Comparison of ENCODE assay signal across 8 mouse cellular contexts in the genomic region with DNA sequence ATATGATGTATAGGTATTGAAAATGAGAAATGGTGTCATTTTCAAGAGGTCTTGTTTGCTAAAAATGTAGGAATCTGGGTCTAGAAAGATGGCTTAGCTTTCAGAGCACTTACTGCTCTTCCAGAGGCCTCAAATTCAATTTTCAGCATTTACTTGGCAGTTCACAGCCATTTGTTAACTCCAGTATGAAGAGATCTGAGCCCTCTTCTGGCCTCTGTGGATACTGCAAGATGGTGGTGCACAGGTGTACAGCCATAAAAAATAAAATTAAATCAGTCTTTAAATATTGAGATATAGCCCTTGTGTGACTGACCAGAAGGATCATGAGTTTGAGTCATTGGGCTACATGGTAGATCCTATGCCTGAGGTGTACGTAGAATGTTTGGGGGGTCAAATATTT.
DNase-seq lines count a peak whose midpoint lies in the region; ATAC-seq and TF ChIP-seq lines count a peak whose summit lies in the region.

No protein-coding gene starts in this region.

- TF ChIP-seq POLR2A in kidney, adult 2 months (IDR thresholded peaks at IDR 0.05; ENCODE audit: low read depth, low read length): no peak
- TF ChIP-seq POLR2A in CH12.LX (IDR thresholded peaks at IDR 0.05; ENCODE audit: low read depth, low read length): no peak

- H3K4me2 ChIP-seq in kidney, embryonic 15.5 days: no peak overlapping the region
- H3K4me2 ChIP-seq in CH12.LX (ENCODE audit: insufficient read depth, low read depth, poor library complexity, severe bottlenecking): no peak overlapping the region
- H3K4me2 ChIP-seq in forebrain, embryonic 13.5 days: no peak overlapping the region
- no peak overlapping the region for H3K4me2 ChIP-seq in midbrain, embryonic 14.5 days (ENCODE audit: low read length)

- H3K36me3 ChIP-seq in kidney, adult 2 months (ENCODE audit: control insufficient read depth, insufficient read depth, low read length): no peaks in the 10 kb centered on the region
- H3K36me3 ChIP-seq in kidney, embryonic 15.5 days: no peaks in the 10 kb centered on the region
- no peaks in the 10 kb centered on the region for H3K36me3 ChIP-seq in CH12.LX (replicated peaks in 1 of 2; ENCODE audit: control insufficient read depth in 1 of 2, insufficient read depth in 1 of 2, low read length in 1 of 2)
- H3K36me3 ChIP-seq in forebrain, embryonic 13.5 days (ENCODE audit: poor library complexity, severe bottlenecking): no peaks in the 10 kb centered on the region
- no peaks in the 10 kb centered on the region for H3K36me3 ChIP-seq in midbrain, embryonic 14.5 days (ENCODE audit: control insufficient read depth, insufficient read depth, low read length)

- H3K27ac ChIP-seq in kidney, adult 2 months (ENCODE audit: insufficient read depth, low read depth, low read length): no peak overlapping the region
- H3K27ac ChIP-seq in kidney, embryonic 15.5 days: no peak overlapping the region
- no peak overlapping the region for H3K27ac ChIP-seq in CH12.LX (ENCODE audit: insufficient read depth, low read depth)
- no peak overlapping the region for H3K27ac ChIP-seq in forebrain, embryonic 13.5 days
- H3K27ac ChIP-seq in midbrain, embryonic 14.5 days (replicated peaks; ENCODE audit: low read depth, low read length): no peak overlapping the region

- peak; percentile 55 for TF ChIP-seq RAD21 in CH12.LX (IDR thresholded peaks at IDR 0.05; ENCODE audit: low read depth, low read length)

- intact Hi-C loops in gastrocnemius, postnatal 14 days (cut with DNase I; ENCODE audit: low total_unique reads): no loop called here

- ATAC-seq in kidney, embryonic 15.5 days (replicated peaks; ENCODE audit: low FRiP score): no peak
- peak; percentile 58; the same call in 1 of the 2 replicates for ATAC-seq in forebrain, embryonic 13.5 days
- ATAC-seq in midbrain, embryonic 14.5 days (ENCODE audit: low FRiP score, low TSS enrichment): no peak

- DNase-seq in kidney, adult 2 months: peak; percentile 27
- DNase-seq in CH12.LX (ENCODE audit: extremely low read depth): peak; percentile 61
- peak; percentile 13 for DNase-seq in c-Kit-positive CD71-negative TER-119-negative erythroid progenitor cells, embryonic 14.5 days (ENCODE audit: low read depth)
- peak; percentile 80 for DNase-seq in midbrain, embryonic 14.5 days
- no peak for DNase-seq in gastrocnemius, postnatal 14 days
- DNase-seq in gastrocnemius, postnatal 10 days: no peak

- no peaks in the 10 kb centered on the region for H3K79me2 ChIP-seq in CH12.LX (replicated peaks; ENCODE audit: control insufficient read depth, extremely low read depth, insufficient read depth, poor library complexity, severe bottlenecking)

- WGBS in kidney, adult 2 months: 90% methylated on average over 1 of the region's 1 CpGs
- 93% methylated on average over 1 of the region's 1 CpGs for WGBS in kidney, embryonic 15.5 days
- 93% methylated on average over 1 of the region's 1 CpGs for WGBS in forebrain, embryonic 13.5 days
- WGBS in midbrain, embryonic 14.5 days: 90% methylated on average over 1 of the region's 1 CpGs

- TF ChIP-seq CTCF in kidney, adult 2 months (conservative IDR thresholded peaks at IDR 0.05; ENCODE audit: insufficient read depth, insufficient read length, low read depth, low read length): no peak
- TF ChIP-seq CTCF in CH12.LX (conservative IDR thresholded peaks at IDR 0.05 in 1 of 2, IDR thresholded peaks at IDR 0.05 in 1 of 2; ENCODE audit: low read depth in 2 of 2, low read length in 2 of 2): peak; percentile 29 to 66; a peak in 3 of 4 replicates

- no peak overlapping the region for H3K9ac ChIP-seq in kidney, embryonic 15.5 days
- no peak overlapping the region for H3K9ac ChIP-seq in CH12.LX (ENCODE audit: insufficient read depth, low read depth)
- H3K9ac ChIP-seq in forebrain, embryonic 13.5 days: no peak overlapping the region
- no peak overlapping the region for H3K9ac ChIP-seq in midbrain, embryonic 14.5 days (replicated peaks; ENCODE audit: low read length)

- TF ChIP-seq EP300 in CH12.LX (IDR thresholded peaks at IDR 0.05; ENCODE audit: low read length): no peak

- no peaks in the 10 kb centered on the region for H3K9me3 ChIP-seq in kidney, embryonic 15.5 days (replicated peaks)
- H3K9me3 ChIP-seq in CH12.LX (replicated peaks; ENCODE audit: low read length): no peaks in the 10 kb centered on the region
- H3K9me3 ChIP-seq in forebrain, embryonic 13.5 days (replicated peaks): no peaks in the 10 kb centered on the region
- H3K9me3 ChIP-seq in midbrain, embryonic 14.5 days (ENCODE audit: control insufficient read depth, low read length): no peaks in the 10 kb centered on the region

- H3K4me3 ChIP-seq in kidney, adult 2 months (ENCODE audit: insufficient read depth, low read depth, low read length): no peak overlapping the region
- no peak overlapping the region for H3K4me3 ChIP-seq in kidney, embryonic 15.5 days (replicated peaks)
- H3K4me3 ChIP-seq in CH12.LX (replicated peaks in 1 of 3; ENCODE audit: low read depth in 2 of 3, low read length in 2 of 3, poor library complexity in 1 of 3): no peak overlapping the region
- H3K4me3 ChIP-seq in forebrain, embryonic 13.5 days: no peak overlapping the region
- H3K4me3 ChIP-seq in midbrain, embryonic 14.5 days (replicated peaks; ENCODE audit: low read depth, low read length): no peak overlapping the region

- dilution Hi-C loops in CH12.LX (cut with MboI; ENCODE audit: extremely low pct_ligation_motif_present, extremely low pct_unique_long_range_greater_than_20kb, low sequenced_read_pairs): no loop called here

- no peaks in the 10 kb centered on the region for H3K4me1 ChIP-seq in kidney, adult 2 months (ENCODE audit: control insufficient read depth, insufficient read depth, low read length)
- H3K4me1 ChIP-seq in kidney, embryonic 15.5 days: no peaks in the 10 kb centered on the region
- H3K4me1 ChIP-seq in CH12.LX (ENCODE audit: control insufficient read depth in 1 of 2, insufficient read depth in 2 of 2): peaks cover 7 to 33% of the 10 kb centered on the region in 2 experiments; a peak in 3 of 4 replicates
- no peaks in the 10 kb centered on the region for H3K4me1 ChIP-seq in forebrain, embryonic 13.5 days
- H3K4me1 ChIP-seq in midbrain, embryonic 14.5 days (ENCODE audit: control insufficient read depth, insufficient read depth, low read length): no peaks in the 10 kb centered on the region

- in situ Hi-C loops in CH12.LX (cut with MboI; ENCODE audit: low pct_ligation_motif_present, low pct_unique_long_range_greater_than_20kb, low sequenced_read_pairs): loop anchor here (25.0 kb wide), 1 partner anchor 96 kb away; no protein-coding TSS in a partner anchor

- H3K27me3 ChIP-seq in kidney, adult 2 months (replicated peaks; ENCODE audit: control insufficient read depth, insufficient read depth, low read length): no peaks in the 10 kb centered on the region
- no peaks in the 10 kb centered on the region for H3K27me3 ChIP-seq in kidney, embryonic 15.5 days
- H3K27me3 ChIP-seq in CH12.LX (replicated peaks): no peaks in the 10 kb centered on the region
- no peaks in the 10 kb centered on the region for H3K27me3 ChIP-seq in forebrain, embryonic 13.5 days
- H3K27me3 ChIP-seq in midbrain, embryonic 14.5 days (ENCODE audit: control insufficient read depth, insufficient read depth, low read length): no peaks in the 10 kb centered on the region

TF ChIP-seq in CH12.LX, 34 proteins besides CTCF, POLR2A, EP300 and RAD21:
- TF ChIP-seq SMC3 (IDR thresholded peaks at IDR 0.05; ENCODE audit: low read depth, low read length) (peak; percentile 73), ELF1 (IDR thresholded peaks at IDR 0.05; ENCODE audit: low read depth, low read length) (no peak), ZC3H11A (IDR thresholded peaks at IDR 0.05; ENCODE audit: low read depth, low read length) (0 out of 2 replicates have a peak, but pooled peaks have one; percentile 17)

Comparison
In these comparisons a context has a peak if more than half of its experiments do, and no peak if none do; other contexts are left out.
1. DNase-seq: peak in kidney, adult 2 months (single experiment), CH12.LX (single experiment), c-Kit-positive CD71-negative TER-119-negative erythroid progenitor cells, embryonic 14.5 days (single experiment) and midbrain, embryonic 14.5 days (single experiment); none in gastrocnemius, postnatal 14 days (single experiment) and gastrocnemius, postnatal 10 days (single experiment).